Mouse (Mus musculus): ENCODE results near the gene Emilin3.

- TF ChIP-seq CTCF (IDR thresholded peaks at IDR 0.05; ENCODE audit: extremely low read depth, insufficient read depth, insufficient read length, insufficient replicate concordance) (no peak), POLR2A (IDR thresholded peaks at IDR 0.05; ENCODE audit: low read depth, low read length) (no peak)
Observed at GRCm38 (mm10) chr2:160872395-160872794, 39.7 kb downstream of the Emilin3 start.
